Mouse (Mus musculus) T-helper 1 cell (primary cell): ENCODE data around the gene Adam19.

Source experiments
- in situ Hi-C: fragments of 300-600 bp; cut with MboI, MseI; formaldehyde crosslinking; loops from one replicate; pipeline ENCODE4 v1.15.1; 2025; ENCODE audit warnings: high pct_unique_total_duplicates

The Adam19 gene

DNA sequence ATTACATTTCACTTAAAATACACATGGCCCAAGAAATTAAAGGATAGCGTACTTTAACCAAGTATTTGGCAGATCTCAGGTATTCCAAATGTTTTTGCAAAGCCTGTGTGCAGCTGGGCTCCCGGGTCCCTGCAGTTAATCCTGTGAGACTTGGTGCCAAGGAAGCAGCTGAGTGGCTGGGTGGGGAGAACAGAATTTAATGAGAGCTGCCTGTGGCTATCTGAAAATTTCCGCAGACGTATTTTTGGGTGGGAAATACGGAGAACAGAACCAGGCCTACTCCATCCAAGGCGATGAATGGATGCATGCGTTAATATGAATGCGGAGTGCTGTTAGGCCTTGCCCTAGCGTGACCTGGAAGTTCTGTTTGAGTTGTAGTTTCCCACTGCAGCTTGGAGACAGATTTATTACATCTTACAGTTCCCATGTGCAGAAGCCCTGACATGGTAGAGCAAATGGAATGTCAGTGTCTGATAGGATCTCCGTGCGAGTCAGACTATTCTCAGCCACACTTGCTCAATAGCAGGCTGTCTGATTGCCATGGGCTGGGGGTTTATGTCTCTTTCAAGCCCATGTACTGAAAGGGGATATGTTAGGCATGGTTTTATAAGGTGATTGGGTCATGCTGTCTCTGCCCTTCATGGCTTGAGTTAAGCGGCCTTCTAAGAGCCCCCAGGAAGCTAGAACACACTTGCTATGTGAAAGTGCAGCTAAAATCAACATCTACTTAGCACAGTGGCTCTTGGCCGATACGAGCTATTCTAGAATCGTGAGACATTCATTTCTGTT, 17.5 kb downstream of the Adam19 start:
- in situ Hi-C loops, result no loop called here

- in situ Hi-C loops, result no loop called here
Measured at GRCm38 (mm10) chr11:46073850-46074688, 18.3 kb downstream of the Adam19 start.

- in situ Hi-C loops, result no loop called here
Measured at GRCm38 (mm10) chr11:46075507-46075906, 19.7 kb downstream of the Adam19 start.

DNA sequence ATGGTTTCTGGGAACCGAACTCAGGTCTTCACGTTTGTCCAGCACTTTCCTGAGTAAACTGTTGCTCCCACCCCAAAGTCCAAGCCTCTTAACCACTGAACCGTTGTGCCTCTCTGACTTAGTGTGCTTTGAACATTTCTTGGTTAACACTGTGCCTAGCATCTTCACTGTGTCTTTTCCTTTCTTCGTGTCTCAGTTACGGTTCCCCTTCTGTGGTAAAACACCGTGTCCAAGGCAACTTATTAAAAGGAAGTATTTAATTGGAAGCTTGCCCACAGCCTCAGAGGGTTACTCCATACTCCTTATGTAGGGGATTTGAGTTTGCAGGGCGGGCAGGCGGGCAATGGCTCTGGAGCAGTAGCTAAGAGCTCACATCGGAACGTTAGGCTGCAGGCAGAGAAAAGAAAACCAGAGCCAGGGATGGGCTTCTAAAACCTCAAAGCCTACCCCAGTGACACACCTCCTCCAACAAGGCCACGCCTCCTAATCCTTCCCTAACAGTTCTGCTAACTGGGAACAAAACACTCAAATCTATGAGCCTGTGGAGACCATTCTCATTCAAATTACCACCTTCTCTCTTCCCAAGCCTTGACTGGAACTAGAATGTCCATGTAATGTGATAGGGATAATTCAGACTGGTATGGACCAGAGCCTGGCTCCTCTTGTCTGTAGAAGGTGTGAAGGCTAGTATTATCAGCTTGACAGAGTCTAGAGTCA, 20.8 kb downstream of the Adam19 start:
- in situ Hi-C loops, result no loop called here

DNA sequence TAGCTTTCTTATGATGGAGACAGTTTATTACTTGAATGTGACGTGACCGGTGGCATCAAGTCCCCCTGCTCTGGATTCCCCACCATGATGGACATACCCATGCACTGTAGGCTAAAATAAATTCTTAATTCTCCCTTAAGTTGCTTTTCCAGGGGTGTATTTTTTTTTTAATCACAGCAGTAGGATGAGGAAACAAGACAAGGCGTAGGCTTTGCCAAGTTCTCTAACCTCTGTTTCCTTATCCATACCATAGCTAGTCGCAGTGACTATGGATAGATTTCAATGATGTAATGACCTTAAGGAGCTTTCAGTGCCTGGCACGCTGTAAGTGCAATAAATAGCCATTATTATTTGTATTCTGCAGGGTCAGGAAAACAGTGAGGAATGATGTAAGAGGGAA, 21.5 kb downstream of the Adam19 start:
- in situ Hi-C loops, result no loop called here

- in situ Hi-C loops, result no loop called here
Measured at GRCm38 (mm10) chr11:46077732-46078375, 22.1 kb downstream of the Adam19 start.

DNA sequence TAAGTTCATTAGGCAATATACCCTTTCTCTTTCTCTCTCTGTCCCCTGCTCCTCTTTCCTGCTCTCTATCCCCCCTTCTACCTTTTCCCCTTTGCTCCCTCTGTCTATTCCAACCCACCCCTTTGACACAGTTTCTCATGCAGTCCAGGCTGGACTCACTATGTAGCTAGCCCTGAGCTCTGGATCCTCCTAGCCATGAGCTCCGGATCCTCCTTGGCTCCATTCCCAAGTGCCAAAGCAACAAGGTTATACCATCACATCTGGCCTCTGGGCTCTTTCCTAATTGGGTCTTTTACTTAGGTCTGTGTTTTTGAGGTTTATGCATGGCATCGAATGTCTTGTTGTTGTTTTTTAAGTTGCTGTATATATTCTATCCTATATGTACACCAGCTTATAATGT, 25.3 kb downstream of the Adam19 start:
- in situ Hi-C loops, result no loop called here

GRCm38 (mm10) chr11:46083405-46083804, 27.6 kb downstream of the Adam19 start:
- in situ Hi-C loops, result no loop called here

GRCm38 (mm10) chr11:46083835-46084444, 28.1 kb downstream of the Adam19 start:
- in situ Hi-C loops, result no loop called here

DNA sequence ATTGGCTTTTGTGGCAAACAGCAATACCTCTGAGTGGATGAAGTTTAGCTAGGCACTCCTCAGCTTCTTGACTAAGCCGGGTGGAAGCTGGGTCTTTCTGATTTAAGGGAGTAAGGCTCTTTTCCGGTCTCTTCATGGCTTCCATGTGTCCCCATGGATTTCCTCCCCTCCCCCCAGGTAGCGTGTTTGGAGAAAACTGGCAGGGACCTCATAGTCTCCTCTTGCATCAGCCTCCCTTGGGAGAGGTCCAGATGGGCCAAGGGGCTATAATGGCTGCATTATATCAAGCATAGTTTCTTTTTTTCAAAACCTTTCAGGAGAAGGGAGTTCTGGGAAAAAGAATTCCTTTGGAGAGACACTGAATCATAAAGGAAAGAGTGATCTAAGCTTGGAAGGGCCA, 28.8 kb downstream of the Adam19 start:
- in situ Hi-C loops, result no loop called here

DNA sequence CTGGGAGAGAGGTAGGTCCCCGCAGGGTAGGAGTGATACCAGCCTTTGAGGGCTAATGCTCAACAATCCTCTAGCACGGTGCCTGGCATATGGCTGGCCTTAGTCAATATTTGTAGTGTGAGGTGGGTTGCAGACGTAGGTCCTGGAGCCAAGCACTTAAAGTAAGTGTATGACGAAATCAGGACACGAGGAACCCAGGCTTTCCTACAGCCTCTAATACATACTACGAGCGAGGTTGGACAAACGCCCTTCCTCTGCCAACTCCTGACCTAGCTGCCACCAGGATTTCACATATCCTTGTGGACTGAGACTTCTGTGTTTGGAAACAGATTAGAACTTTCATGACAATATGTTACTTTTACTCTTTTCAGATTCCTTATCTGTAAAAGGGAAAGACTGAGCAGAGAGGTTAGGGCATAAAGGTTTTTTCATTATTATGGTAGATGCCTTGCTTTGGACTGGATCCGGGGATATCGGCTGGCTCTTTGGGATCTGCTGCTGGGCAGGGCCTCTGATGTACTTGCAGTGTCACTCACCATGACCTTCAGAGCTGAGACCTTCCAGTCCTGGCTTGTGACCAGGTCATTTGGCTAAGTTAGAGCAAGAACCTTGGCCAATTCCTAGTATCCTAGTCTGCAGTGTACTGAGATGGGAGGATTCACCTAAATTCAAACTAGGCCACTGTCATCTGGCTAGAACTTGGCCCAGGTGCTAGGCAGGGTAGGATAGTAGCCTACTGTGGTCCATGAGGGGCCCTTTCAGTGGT, 29.8 kb downstream of the Adam19 start:
- in situ Hi-C loops, result no loop called here

GRCm38 (mm10) chr11:46086446-46086845, 30.7 kb downstream of the Adam19 start:
- in situ Hi-C loops, result no loop called here

DNA sequence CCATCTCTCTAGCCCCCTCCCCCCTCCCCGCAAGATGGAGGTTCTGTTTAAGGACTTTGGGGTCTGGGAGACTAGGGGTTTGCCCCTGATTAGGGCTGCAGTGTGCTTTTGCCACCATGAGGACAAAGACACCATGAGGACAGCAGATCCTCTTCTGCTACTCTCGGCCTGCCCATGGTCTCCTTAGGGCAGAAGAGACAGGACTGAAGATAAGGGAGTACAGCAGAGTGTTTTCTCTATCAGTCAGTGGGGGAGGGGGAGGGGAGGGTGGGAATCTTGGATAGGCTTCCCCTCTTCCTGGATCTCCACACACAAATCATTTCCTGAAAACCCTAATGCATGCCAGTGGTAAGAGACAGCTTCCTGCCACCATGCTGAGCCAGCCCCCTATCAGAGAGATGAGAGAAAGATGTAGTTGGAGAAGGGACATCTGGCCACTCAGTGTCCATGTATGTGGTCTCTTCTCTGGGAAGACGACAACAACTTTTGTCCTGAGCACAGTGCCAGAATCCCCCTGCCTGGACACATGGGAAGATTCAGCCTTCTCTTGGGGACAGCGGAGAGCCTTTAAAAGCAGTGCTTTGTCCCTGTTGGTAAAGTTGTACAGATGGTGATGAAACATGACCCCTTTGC, 33.4 kb downstream of the Adam19 start:
- in situ Hi-C loops, result no loop called here

DNA sequence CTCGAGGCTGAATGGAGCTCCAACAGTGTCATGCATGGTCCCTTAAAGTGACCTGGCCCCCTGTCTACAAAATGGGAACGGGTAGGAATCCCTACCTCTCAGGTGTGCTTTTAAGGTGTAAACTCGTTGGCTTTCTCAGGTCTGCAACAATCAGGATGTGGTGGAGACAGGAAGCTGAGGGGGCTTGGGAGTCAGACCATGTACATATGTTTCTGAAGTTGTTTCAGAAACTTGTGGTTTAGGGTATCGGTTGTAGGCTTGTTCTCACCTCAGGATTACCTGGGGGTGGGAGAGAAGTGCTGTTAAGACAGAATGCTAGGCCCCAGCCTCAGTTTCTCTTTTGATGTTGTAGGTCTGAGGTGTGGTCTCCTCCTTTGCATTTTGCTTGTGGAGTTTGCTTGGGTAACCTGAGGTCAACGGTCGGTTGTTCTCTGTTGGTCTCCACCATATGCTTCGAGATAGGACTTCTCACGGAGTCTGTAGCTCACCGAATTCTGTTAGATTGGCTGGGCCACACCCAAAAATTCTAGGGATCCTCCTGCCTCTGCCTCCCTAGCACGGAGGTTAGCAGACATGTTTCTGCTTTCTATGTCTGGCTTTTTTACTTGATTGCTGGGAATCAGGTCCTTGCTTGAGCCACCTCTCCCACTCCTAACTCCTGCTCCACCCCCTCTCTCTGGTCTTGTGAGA, 34.4 kb downstream of the Adam19 start:
- in situ Hi-C loops, result no loop called here

DNA sequence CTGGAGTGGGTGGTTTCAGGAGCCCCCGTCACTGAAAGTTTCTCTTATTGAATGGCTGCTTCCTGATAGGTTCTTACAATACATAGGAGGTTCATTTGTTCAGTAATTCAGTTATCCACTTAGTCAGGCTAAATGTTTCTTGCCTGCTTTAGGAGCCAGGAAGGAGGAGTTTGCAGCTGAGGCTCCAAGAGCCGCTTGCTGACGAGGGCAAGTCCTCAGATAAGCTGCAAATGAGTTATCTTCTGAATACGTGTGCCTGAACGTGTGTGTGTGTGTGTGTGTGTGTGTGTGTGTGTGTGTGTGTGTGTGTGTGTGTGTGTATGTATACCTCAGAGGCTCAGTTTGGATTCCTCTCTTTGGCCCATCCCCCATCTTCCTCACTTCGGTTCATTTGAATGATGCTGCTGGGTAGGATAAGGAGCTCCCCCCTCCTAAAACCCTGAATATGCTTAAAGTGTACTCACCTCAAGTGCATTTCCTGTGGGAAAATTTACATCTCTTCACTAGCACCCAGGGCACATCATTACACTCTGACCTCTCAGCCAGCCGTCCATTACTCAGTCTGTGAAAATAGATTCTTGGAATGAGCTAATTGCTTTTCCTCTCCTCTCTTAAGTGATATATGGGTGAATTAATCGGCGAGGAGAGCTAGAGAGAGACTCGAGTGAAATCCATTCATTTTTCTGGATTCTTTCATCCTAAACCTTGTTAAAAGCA, 35.3 kb downstream of the Adam19 start:
- in situ Hi-C loops, result no loop called here

DNA sequence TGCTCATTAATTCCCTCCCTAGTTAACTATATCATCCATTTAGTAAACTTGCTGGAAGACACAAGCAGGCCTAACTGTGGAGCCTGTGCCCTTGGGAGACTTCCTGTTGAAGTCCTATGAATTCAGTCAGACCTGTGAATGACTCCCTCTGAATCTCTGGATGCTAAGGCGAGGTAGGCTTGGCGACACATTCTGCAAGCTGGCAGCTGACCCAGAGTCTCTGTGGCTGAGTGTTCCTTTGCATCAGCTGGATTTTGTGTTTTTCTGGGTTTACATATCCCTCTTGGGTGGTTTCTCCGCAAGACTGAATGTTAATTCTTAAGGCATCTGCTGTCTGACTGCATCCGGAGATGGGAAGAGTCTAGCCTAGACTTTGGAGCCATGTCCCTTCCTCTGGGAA, 36.3 kb downstream of the Adam19 start:
- in situ Hi-C loops, result no loop called here

GRCm38 (mm10) chr11:46095477-46096264, 39.9 kb downstream of the Adam19 start:
- in situ Hi-C loops, result no loop called here

DNA sequence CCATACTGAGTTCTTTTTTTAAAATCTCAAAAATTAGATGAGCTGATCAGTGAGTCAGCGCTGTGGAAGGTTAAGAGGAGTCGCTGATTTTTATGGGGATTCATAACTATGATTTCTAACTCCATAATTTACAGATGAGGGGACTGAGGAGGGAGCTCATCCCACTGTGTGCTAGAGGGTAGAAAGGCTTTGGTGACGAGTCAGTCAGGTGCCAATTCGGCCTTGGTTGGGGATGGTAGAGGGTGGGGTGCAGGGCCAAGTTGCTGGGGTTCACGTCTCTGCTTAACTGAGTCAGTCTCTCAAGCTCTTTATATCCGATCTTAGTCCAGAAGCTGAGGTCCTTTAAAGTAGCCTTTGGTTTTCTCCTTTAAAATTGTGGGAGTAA, 40.5 kb downstream of the Adam19 start:
- in situ Hi-C loops, result no loop called here
